Mouse (Mus musculus): ENCODE measurements around the gene D1Ertd622e. TPM values are rescaled to one million over a fixed set of nuclear protein-coding genes. Genes with fewer than 3 reads are reported as not detected.

Gene D1Ertd622e
- total RNA-seq, 1 experiment: 2.7 TPM

GRCm38 (mm10) chr1:97622574-97623208 lies 39.2 kb downstream of the D1Ertd622e start:
- H3K27ac ChIP-seq (ENCODE audit: insufficient read depth, low read depth, low read length, poor library complexity, severe bottlenecking): no peak overlapping the region
- no peak overlapping the region for H3K9ac ChIP-seq (ENCODE audit: insufficient read depth, low read depth, low read length, poor library complexity, severe bottlenecking)
- peaks cover 0 to 1% of the 10 kb centered on the region in 2 experiments; a peak in 1 of 4 replicates for H3K4me1 ChIP-seq (ENCODE audit: control insufficient read depth in 2 of 2, insufficient read depth in 2 of 2, low read length in 2 of 2, poor library complexity in 1 of 2)
- no peaks in the 10 kb centered on the region for H3K36me3 ChIP-seq (ENCODE audit: control insufficient read depth, insufficient read depth, low read length, poor library complexity, severe bottlenecking)
- no peak overlapping the region for H3K4me3 ChIP-seq (ENCODE audit: insufficient read depth in 1 of 2, low read depth in 1 of 2, low read length in 2 of 2, poor library complexity in 1 of 2, severe bottlenecking in 1 of 2)
- TF ChIP-seq HCFC1 (IDR thresholded peaks at IDR 0.05; ENCODE audit: borderline replicate concordance, insufficient read depth, low read length) (no peak), ZNF384 (IDR thresholded peaks at IDR 0.05; ENCODE audit: low read depth, low read length) (no peak), CHD2 (IDR thresholded peaks at IDR 0.05; ENCODE audit: low read depth, low read length) (no peak), ZC3H11A (IDR thresholded peaks at IDR 0.05; ENCODE audit: borderline replicate concordance, low read depth, low read length) (no peak), MAFK (IDR thresholded peaks at IDR 0.05; ENCODE audit: insufficient read depth, low read depth, low read length) (no peak)
- no peaks in the 10 kb centered on the region for H3K9me3 ChIP-seq (ENCODE audit: control insufficient read depth, insufficient read depth, low read depth, low read length)
- DNase-seq (ENCODE audit: low read depth, low spot score): no peak
- in situ Hi-C loops (cut with MboI; ENCODE audit: low sequenced_read_pairs in 2 of 2, unreplicated experiment in 2 of 2): no loop called here

- no peaks in the 10 kb centered on the region for H3K36me3 ChIP-seq (ENCODE audit: control insufficient read depth, insufficient read depth, low read length, poor library complexity, severe bottlenecking)
- TF ChIP-seq HCFC1 (IDR thresholded peaks at IDR 0.05; ENCODE audit: borderline replicate concordance, insufficient read depth, low read length) (no peak), ZC3H11A (IDR thresholded peaks at IDR 0.05; ENCODE audit: borderline replicate concordance, low read depth, low read length) (no peak), MAFK (IDR thresholded peaks at IDR 0.05; ENCODE audit: insufficient read depth, low read depth, low read length) (no peak), CHD2 (IDR thresholded peaks at IDR 0.05; ENCODE audit: low read depth, low read length) (no peak), ZNF384 (IDR thresholded peaks at IDR 0.05; ENCODE audit: low read depth, low read length) (no peak)
- DNase-seq (ENCODE audit: low read depth, low spot score): no peak
- no peak overlapping the region for H3K27ac ChIP-seq (ENCODE audit: insufficient read depth, low read depth, low read length, poor library complexity, severe bottlenecking)
- in situ Hi-C loops (cut with MboI; ENCODE audit: low sequenced_read_pairs in 2 of 2, unreplicated experiment in 2 of 2): no loop called here
- no peak overlapping the region for H3K4me3 ChIP-seq (ENCODE audit: insufficient read depth in 1 of 2, low read depth in 1 of 2, low read length in 2 of 2, poor library complexity in 1 of 2, severe bottlenecking in 1 of 2)
- no peaks in the 10 kb centered on the region for H3K9me3 ChIP-seq (ENCODE audit: control insufficient read depth, insufficient read depth, low read depth, low read length)
- H3K9ac ChIP-seq (ENCODE audit: insufficient read depth, low read depth, low read length, poor library complexity, severe bottlenecking): no peak overlapping the region
- peaks cover 0 to 1% of the 10 kb centered on the region in 2 experiments; a peak in 1 of 4 replicates for H3K4me1 ChIP-seq (ENCODE audit: control insufficient read depth in 2 of 2, insufficient read depth in 2 of 2, low read length in 2 of 2, poor library complexity in 1 of 2)
Measured at GRCm38 (mm10) chr1:97619621-97620320, 42.1 kb downstream of the D1Ertd622e start.

DNA sequence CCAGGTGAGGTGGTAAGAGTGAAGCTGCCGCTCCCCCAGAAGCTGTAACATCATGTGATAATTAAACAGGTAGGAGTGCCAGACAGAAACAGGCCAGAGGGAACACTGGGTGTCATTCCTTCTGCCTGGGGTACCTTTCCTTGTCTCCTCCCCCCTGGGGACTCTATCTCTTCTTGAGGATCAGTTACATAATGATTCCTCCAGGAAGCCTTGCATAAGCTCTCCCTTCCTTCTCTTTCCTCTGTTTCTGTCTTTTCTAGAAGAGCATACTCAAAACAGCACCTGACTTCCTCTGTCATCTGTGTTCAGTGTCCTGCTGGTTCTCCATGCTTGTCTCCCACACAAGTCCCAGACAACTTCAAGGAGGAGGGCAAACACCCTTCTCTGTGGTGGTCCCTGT lies 46.3 kb downstream of the D1Ertd622e start:
- DNase-seq (ENCODE audit: low read depth, low spot score): no peak
- TF ChIP-seq MAFK (IDR thresholded peaks at IDR 0.05; ENCODE audit: insufficient read depth, low read depth, low read length): no peak
- TF ChIP-seq HCFC1 (IDR thresholded peaks at IDR 0.05; ENCODE audit: borderline replicate concordance, insufficient read depth, low read length): no peak
- no peak for TF ChIP-seq ZC3H11A (IDR thresholded peaks at IDR 0.05; ENCODE audit: borderline replicate concordance, low read depth, low read length)
- TF ChIP-seq CHD2 (IDR thresholded peaks at IDR 0.05; ENCODE audit: low read depth, low read length): no peak
- TF ChIP-seq ZNF384 (IDR thresholded peaks at IDR 0.05; ENCODE audit: low read depth, low read length): no peak
- H3K27ac ChIP-seq (ENCODE audit: insufficient read depth, low read depth, low read length, poor library complexity, severe bottlenecking): no peak overlapping the region
- H3K4me3 ChIP-seq (ENCODE audit: insufficient read depth in 1 of 2, low read depth in 1 of 2, low read length in 2 of 2, poor library complexity in 1 of 2, severe bottlenecking in 1 of 2): no peak overlapping the region
- no peak overlapping the region for H3K9ac ChIP-seq (ENCODE audit: insufficient read depth, low read depth, low read length, poor library complexity, severe bottlenecking)
- in situ Hi-C loops (cut with MboI; ENCODE audit: low sequenced_read_pairs in 2 of 2, unreplicated experiment in 2 of 2): no loop called here
- H3K9me3 ChIP-seq (ENCODE audit: control insufficient read depth, insufficient read depth, low read depth, low read length): no peaks in the 10 kb centered on the region
- H3K36me3 ChIP-seq (ENCODE audit: control insufficient read depth, insufficient read depth, low read length, poor library complexity, severe bottlenecking): no peaks in the 10 kb centered on the region
- H3K4me1 ChIP-seq (ENCODE audit: control insufficient read depth in 2 of 2, insufficient read depth in 2 of 2, low read length in 2 of 2, poor library complexity in 1 of 2): no peaks in the 10 kb centered on the region

DNA sequence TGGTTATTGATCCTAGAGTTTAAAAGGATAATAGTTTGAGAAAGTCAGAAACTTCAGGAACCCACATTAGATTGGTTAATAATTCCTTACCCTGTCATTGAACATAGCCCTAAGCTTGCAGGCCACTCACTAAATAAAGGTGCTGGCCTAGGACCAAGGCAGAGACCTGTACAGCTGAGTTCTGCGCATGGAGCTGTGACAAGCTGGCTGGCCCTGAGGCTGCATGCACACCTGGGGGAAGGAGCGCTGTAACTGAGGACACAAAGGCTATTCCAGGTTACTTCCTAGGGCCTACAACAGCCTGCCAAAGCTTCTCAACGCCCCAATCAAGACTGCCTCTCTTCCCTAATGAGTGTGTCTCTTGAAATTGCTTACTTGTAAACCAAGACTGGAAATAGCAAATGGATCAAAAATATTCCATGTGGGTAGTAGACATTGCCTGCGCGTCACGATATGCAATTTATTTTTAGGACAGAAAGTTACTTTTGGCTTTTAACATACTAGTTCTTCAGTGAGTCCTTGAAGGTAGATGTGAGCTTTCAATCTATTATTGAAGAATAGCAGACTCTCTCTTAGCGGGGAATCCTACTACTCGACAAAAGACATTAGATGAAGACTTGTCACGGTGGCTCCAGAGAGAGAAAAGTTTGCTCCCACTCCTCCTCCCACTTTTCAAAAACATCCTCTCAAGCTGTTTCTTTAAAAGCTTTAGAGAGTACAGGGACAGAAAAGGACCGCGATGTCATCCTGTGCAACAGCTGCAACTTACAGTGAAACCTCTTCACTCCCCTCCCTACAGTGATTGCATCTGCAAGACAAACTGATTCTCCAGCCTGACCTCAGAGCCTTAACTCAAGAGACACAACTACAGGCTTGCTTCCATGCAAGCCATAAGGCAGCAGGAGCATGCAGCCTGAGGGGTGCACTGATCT lies 47.1 kb downstream of the D1Ertd622e start:
- Histone ChIP-seq H3K27ac (ENCODE audit: insufficient read depth, low read depth, low read length, poor library complexity, severe bottlenecking) (no peak overlapping the region), H3K36me3 (ENCODE audit: control insufficient read depth, insufficient read depth, low read length, poor library complexity, severe bottlenecking) (no peaks in the 10 kb centered on the region), H3K9me3 (ENCODE audit: control insufficient read depth, insufficient read depth, low read depth, low read length) (no peaks in the 10 kb centered on the region), H3K4me1 (ENCODE audit: control insufficient read depth in 2 of 2, insufficient read depth in 2 of 2, low read length in 2 of 2, poor library complexity in 1 of 2) (no peaks in the 10 kb centered on the region), H3K9ac (ENCODE audit: insufficient read depth, low read depth, low read length, poor library complexity, severe bottlenecking) (no peak overlapping the region), H3K4me3 (ENCODE audit: insufficient read depth in 1 of 2, low read depth in 1 of 2, low read length in 2 of 2, poor library complexity in 1 of 2, severe bottlenecking in 1 of 2) (no peak overlapping the region)
- in situ Hi-C loops (cut with MboI; ENCODE audit: low sequenced_read_pairs in 2 of 2, unreplicated experiment in 2 of 2): no loop called here
- DNase-seq (ENCODE audit: low read depth, low spot score): no peak
- TF ChIP-seq HCFC1 (IDR thresholded peaks at IDR 0.05; ENCODE audit: borderline replicate concordance, insufficient read depth, low read length) (no peak), ZC3H11A (IDR thresholded peaks at IDR 0.05; ENCODE audit: borderline replicate concordance, low read depth, low read length) (no peak), MAFK (IDR thresholded peaks at IDR 0.05; ENCODE audit: insufficient read depth, low read depth, low read length) (no peak), ZNF384 (IDR thresholded peaks at IDR 0.05; ENCODE audit: low read depth, low read length) (no peak), CHD2 (IDR thresholded peaks at IDR 0.05; ENCODE audit: low read depth, low read length) (no peak)

Data from ES-E14 (cell line).